Mouse (Mus musculus): ENCODE data around the gene Tnp1.

DNA sequence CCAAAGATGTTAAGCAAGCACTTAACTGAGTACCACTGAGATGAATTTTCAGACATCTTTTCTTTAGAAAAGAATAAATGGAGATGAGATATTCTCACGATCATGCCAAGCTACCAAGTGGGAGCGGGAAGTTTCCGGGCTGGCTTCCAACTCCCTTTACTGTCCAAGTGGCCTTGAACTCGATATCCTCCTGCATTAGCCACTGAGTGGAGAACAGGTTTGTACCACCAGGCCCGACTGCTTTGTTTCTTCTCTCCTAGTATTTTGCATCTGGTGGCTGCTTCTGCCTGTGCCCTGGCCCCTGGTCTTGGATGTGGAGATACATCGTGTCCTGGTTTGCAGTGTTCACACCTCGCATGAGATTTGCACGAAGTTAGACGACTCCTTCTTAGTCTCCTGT is 45.2 kb downstream of the Tnp1 start:
- TF ChIP-seq HCFC1 (IDR thresholded peaks at IDR 0.05; ENCODE audit: borderline replicate concordance, insufficient read depth, low read length) = no peak
- TF ChIP-seq ZNF384 (IDR thresholded peaks at IDR 0.05; ENCODE audit: low read depth, low read length) = no peak
- no peak for TF ChIP-seq MAFK (IDR thresholded peaks at IDR 0.05; ENCODE audit: insufficient read depth, low read depth, low read length)
- no peak for TF ChIP-seq CHD2 (IDR thresholded peaks at IDR 0.05; ENCODE audit: low read depth, low read length)
- TF ChIP-seq ZC3H11A (IDR thresholded peaks at IDR 0.05; ENCODE audit: borderline replicate concordance, low read depth, low read length) = no peak

Measured in ES-E14 (cell line).